Mouse (Mus musculus) kidney, adult 9 months (tissue): Measurements from ENCODE around the gene Gm17727.
A peak's percentile ranks its signal among the peaks of the same experiment; 100 is the strongest.
"Not testable (repeated sequence)": the region's sequence is repeated elsewhere in the genome, so short reads cannot be mapped to it uniquely, and the experiment has no call there.

Experiments
- DNase-seq: peaks from one replicate; pipeline ENCODE4 v3.0.0; 2022

Gene Gm17727

DNA sequence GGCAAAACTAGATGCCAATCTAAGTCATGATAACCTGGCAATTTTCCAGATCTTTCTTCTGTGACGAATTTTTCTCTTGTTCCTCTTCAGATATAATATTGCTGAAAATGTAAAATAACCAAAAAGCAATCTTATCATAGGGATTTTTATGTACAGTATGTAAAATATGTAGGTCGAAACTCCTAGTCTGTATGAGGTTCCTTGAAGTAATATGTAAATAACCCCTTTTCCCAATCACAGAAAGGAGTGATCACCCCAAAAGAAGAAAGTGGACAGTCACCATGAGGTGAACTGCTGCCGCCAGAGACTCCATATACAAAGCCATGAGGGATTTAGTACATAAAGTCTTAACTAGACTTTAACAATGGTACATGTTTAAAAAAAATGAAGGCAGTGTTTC lies at the start of gene Gm17727:
Gm17727 (minus strand) TSS at position 101 of the 400 bp plus-strand sequence.
- no peak for DNase-seq

DNA sequence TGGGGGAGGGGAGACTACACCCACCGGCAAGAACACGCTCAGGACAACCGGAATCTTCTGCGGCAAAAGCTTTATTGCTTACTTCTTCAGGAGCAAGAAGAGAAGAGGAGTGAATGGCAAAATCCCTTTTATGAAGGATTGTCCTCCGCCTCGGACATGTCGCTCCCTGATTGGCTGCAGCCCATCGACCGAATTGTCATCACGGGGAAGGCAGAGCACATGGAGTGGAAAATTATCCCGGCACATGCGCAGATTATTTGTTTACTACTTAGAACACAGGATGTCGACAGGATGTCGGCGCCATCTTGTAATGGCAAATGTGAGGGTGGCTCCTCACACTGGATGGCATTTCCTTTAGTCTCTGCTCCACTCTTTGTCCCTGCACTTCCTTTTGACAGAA lies 40.0 kb upstream of the Gm17727 start:
- DNase-seq: not testable (repeated sequence)

DNA sequence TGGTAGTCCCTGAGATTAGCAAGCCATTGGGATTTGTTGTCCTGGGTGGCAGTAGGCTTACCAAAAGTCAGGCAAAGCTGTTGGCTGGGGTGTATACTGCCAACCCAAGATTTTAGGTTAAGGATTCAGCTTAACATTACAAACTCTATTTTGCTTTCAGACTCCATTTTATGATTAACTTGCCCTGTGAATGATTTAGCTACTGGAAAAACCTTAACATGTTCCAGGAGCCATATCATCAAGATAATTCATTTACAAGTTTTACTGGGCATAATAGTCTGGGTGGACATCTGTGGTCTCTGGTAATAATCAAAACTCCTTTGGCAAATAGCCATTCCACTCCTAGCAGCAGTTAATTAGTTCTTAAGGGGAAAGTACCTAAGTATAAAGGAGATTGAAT lies 20.2 kb upstream of the Gm17727 start:
- DNase-seq: peak; percentile 79

DNA sequence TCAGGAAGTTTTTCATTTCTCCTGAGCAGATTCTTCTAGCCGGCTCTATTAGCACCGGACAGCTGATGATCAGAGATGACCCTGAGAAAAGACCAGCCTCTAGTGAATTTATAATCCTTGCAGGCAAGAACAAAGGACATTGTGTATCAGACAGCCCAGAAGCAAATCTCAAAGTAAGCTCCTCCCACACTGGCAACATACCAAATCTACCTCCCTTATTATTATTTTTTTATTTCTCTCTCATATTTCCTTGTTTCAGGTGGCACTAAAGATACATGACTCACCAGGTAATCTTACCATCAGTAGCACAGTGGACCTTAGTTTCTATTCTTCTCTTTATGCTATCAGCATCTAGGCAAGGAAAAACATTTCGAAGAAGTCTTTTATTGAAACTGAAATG lies 12.1 kb upstream of the Gm17727 start, which contains the start of the genes Gm27235 and D730048I06Rik:
Gm27235 (minus strand) TSS at position 101 of the 400 bp plus-strand sequence.
D730048I06Rik (minus strand) TSS at position 112 of the 400 bp plus-strand sequence.
- DNase-seq: no peak

DNA sequence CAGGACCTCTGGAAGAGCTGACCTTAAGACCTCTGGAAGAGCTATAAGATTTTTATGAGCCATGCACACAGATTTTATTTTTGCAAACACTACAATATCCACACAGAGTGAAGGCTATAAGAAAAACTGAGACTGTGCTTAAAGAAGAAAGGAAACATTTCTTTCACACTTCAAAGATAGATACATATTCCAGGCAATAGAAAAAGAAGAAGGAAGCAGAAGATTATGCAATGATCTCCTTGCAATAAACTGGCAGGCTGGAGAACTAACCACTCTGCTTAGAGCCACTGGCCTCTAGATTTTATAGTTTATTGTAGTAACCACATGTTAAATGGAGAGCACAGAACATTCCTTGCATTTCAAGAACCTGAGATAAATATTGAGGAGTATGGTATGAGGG lies 21.1 kb downstream of the Gm17727 start:
- no peak for DNase-seq

DNA sequence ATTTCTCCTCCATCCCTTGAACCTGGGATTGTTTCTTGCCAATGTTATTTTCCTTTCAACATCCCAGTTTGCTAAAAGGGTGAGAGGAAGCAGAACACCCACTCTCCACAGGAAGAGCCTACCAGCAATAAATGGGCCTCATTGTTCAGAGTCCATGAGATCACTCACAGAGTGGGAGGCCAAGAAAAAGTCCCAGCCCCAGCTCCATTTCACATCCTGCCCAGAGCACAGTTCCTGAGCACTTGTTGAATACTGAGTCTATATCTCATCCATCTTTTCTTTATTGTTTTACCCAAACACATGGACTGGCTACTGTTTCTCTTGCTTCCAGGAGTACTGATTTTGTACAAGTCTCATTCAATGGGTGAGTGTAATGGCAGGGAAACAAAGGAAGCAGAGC lies 37.2 kb downstream of the Gm17727 start, which contains the start of gene Gm17677:
Gm17677 (plus strand) TSS at position 301 of the 400 bp plus-strand sequence.
- no peak for DNase-seq
